Mouse (Mus musculus) adrenal gland, postnatal 25 days (tissue): ENCODE measurements around the gene Nicn1. TPM values are rescaled to one million over a fixed set of nuclear protein-coding genes. Genes with fewer than 3 reads are reported as not detected.

Source experiments
- DNase-seq: peaks from one replicate; pipeline ENCODE4 v3.0.0; 2021; ENCODE audit warnings: mixed read lengths
- total RNA-seq: library from RNA; stranded (reverse); gene quantifications from 2 replicates; pipeline ENCODE4 v1.2.3, GENCODE M21; 2021

Nicn1 gene
- total RNA-seq, 1 experiment from 2014 or later: 22.3 TPM

DNA sequence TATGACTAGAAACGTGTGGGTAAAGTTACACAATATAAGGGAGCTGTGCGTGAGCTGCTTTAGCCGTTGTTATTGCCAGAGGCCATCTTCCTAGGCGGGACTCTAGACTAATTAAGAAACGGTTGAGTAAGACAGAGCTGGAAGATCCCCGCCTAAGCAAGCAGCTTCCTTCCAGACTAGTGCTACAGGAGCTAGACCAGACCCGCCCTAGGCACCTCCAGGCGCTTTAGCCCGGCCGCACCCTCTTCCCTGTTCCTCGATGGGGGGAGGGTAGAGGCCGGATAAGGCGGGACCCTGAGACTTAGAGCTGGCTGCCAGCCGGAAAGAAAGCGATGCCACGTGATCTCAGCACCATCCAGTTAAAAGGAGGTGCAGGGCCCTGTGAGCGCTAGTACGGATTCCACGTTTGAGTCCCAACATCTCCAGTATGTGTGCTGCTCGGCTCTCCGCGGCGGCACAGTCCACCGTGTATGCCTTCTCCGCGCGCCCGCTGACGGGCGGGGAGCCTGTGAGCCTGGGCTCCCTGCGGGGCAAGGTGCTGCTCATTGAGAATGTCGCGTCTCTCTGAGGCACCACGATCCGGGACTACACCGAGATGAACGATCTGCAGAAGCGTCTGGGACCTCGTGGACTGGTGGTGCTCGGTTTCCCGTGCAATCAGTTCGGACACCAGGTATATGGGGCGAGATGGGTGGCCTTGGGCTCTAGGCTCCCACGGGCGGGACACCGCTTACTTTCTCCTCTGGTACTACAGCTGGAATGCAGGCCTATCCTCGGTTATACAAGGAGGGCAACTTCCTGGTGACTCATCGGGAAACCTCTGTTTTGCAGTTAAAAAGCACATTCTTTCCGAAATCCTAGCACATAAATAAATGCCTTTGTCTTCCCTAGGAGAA lies 48.9 kb downstream of the Nicn1 start, which contains the start of gene Gpx1:
TSS of gene Gpx1 (plus strand) at position 18 of the 896 bp plus-strand sequence.
- peak; percentile 89 for DNase-seq

DNA sequence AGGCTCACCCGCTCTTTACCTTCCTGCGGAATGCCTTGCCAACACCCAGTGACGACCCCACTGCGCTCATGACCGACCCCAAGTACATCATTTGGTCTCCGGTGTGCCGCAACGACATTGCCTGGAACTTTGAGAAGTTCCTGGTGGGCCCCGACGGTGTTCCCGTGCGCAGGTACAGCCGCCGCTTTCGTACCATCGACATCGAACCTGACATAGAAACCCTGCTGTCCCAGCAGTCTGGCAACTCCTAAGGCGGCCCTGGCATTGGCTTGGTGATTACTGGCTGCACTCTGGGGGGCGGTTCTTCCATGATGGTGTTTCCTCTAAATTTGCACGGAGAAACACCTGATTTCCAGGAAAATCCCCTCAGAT lies 49.6 kb downstream of the Nicn1 start:
- DNase-seq: peak; percentile 33

DNA sequence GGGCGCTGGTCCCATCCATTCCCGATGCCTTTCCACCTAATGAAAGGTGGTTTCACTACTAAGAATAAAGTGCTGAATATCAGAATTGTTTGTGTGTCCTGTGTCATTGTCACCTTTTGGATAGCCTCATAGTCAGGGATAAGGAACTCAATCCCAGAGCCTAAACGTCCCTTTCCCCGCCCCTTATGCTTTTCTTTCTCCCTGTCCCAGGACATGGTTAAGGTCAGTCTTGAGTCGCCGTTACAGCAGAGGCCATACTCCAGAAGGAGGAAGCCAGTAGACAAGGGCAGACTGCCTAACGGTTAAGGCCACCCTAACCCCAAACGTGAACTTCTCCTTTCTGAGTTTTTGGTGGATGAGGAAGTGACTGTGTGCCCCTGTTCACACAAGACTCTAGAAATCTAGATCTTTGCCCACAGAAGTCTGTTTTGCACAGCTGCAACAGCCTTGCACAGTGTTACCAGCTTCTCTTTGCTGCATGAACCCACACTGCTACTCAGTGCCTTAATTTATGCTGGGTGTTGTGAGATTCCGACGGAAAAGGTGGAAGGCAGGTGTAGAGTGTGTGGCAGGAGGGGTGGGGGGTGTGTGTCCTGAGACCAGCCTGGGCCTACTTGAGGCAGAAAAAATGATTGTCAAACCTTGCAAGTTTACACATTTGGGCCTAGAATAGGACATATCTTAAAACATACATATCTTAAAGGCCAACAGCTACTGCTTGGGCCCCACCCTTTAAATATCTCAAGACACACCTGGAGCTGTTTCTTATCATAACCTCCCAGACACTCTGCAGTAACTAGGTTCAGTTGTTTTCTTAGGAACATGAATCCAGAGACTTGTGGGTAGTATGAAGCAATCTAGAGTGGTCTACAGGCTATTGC lies 50.3 kb downstream of the Nicn1 start:
- DNase-seq: peak; percentile 15

DNA sequence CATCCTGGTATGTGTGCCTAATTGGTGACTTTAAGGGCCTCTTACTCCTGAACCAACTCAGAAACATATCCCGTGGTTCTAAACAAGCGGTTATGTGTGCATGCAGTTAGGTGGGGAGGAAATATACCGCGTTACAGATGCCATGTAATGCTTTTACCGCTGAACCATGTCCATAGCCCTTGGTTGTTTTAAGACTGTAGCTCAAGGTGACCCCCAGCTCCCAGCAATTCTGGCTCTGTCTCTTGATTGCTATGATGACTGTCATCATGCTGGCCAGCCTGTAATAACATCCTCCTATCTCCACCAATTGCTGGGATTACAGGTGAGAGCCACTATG lies 50.9 kb downstream of the Nicn1 start:
- DNase-seq: no peak

DNA sequence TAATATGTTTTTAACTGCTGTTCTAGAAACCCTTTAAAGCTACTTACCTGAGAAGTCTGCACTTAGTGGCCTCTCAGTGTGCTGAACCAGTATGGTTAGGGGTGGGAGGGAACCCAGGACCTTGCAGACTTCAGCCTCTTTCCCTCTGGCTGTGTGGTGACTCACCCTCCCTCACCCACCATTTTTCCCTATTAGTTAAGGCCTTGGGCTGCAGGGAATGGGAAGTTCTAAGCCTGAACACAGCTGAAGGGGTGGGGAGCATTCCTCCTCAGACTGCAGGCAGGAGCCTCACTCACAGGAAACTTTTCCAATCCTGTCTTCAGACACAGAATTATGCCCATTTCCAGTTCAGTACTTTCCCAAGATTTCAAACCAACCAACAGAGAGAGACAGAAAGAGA lies 51.6 kb downstream of the Nicn1 start:
- peak; percentile 11 for DNase-seq

DNA sequence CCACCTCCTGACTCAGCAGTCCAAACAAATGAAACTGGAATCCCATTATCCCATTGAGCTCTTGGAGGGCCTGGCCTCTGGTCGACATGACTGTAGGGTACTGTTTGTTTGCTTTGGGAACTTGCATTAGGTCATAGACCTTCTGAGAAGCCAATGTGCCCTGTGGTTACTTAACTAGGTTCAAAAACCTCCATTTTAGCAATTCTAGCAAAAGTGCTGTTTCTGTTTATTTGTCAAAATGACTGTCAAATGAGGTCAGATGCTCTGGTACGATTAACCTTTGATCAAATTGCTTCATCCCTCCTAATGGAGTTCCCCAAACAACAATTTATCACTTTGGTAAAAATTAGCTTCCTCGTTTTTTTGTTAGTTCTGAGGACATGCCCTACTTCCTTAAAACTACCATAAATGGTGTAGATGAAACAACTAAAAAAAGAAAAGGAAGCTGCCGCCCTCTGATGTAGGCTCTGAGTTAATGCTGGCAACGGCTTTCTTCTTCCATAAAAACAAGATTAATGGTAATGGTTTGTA lies 52.1 kb downstream of the Nicn1 start:
- DNase-seq: no peak

DNA sequence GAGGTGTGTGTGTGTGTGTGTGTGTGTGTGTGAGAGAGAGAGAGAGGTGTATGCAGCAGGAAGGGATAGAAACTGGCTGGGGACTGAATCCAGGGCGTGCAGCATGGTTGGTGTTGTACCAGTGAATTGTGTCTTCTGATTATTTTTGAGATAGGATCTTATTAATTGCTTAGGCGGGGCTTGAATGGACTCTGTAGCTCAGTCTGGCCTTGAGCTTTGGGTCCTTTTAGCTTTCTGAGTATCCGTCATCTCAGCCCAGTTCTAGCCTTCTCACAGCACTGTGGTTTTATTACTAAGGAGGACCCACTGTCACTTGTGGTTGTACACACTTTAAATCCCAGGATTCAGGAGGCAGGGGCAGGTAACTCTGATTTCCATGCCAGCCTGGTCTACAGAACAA lies 53.1 kb downstream of the Nicn1 start:
- no peak for DNase-seq

DNA sequence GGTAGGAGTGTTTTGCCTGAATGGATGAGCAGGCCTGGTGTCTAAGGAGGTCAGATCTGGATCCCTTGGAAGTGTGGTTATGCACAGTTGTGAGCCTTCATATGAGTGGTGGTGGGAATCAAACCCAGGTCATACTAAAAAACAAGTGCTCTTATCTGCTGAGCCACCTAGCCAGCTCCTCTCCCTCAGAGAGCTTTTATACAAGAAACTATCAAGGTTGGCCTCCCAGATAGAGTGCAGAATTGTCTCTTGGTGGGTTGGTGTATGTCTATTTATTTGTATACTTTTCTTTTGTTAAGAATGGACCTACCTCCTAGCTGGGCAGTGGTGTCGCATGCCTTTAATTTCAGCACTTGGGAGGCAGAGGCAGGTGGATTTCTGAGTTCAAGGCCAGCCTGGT lies 53.6 kb downstream of the Nicn1 start:
- no peak for DNase-seq

DNA sequence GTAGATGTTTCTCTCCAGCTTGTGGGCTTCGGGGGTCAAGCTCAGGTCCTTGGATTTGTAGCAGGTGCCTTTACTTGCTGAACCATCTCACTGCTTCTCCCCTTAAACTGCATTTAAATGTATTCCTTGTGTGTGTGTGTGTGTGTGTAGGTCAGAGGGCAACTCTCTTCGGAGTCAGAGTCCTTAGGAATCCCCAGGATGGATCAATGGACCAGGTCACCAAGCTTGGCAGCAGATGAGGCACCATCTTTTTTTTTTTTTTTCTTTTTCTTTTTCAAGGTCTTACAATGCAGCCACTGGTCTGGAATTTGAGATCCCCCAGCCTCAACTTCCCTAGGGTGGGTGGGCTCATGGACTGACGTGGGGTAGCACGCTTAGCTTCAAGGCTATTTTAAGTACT lies 54.2 kb downstream of the Nicn1 start:
- no peak for DNase-seq

Other genes with a start within 250 kb of the Nicn1 start
- gene Gmppb, start 241.2 kb upstream of the Nicn1 start, total RNA-seq: 18.1 and 22.1 TPM in 2 replicates
- gene Amigo3, start 237.3 kb upstream of the Nicn1 start, total RNA-seq: 3.5 and 9.6 TPM in 2 replicates
- 0.39 and 2.7 TPM in 2 replicates for gene Mst1, start 210.0 kb upstream of the Nicn1 start, total RNA-seq
- 85.0 and 87.0 TPM in 2 replicates for gene Rnf123, start 207.1 kb upstream of the Nicn1 start, total RNA-seq
- gene Apeh, start 195.8 kb upstream of the Nicn1 start, total RNA-seq: 100 and 123 TPM in 2 replicates
- gene Bsn, start 100.0 kb upstream of the Nicn1 start, total RNA-seq: 9.1 and 10.0 TPM in 2 replicates
- 127 and 146 TPM in 2 replicates for gene Dag1, start 26.5 kb upstream of the Nicn1 start, total RNA-seq
- 5.2 and 7.0 TPM in 2 replicates for gene Amt, start 6.4 kb downstream of the Nicn1 start, total RNA-seq
- 358 and 378 TPM in 2 replicates for gene Rhoa, start 15.7 kb downstream of the Nicn1 start, total RNA-seq
- gene Tcta, start 15.7 kb downstream of the Nicn1 start, total RNA-seq: 38.9 and 49.8 TPM in 2 replicates
- gene Gpx1, start 48.5 kb downstream of the Nicn1 start, total RNA-seq: 711 and 722 TPM in 2 replicates
- 113 and 114 TPM in 2 replicates for gene Usp4, start 57.4 kb downstream of the Nicn1 start, total RNA-seq
- gene 1700102P08Rik, start 102.4 kb downstream of the Nicn1 start, total RNA-seq: 1.5 and 1.7 TPM in 2 replicates
- not detected in 2 replicates for gene Ccdc36, start 138.1 kb downstream of the Nicn1 start, total RNA-seq
- gene BC048562, start 146.1 kb downstream of the Nicn1 start, total RNA-seq: not detected in 2 replicates
- gene Ccdc71, start 170.1 kb downstream of the Nicn1 start, total RNA-seq: 36.9 and 51.4 TPM in 2 replicates
- 33.2 and 38.8 TPM in 2 replicates for gene Klhdc8b, start 171.2 kb downstream of the Nicn1 start, total RNA-seq
- gene Lamb2, start 189.3 kb downstream of the Nicn1 start, total RNA-seq: 114 and 134 TPM in 2 replicates
- 292 and 314 TPM in 2 replicates for gene Usp19, start 200.2 kb downstream of the Nicn1 start, total RNA-seq
- 221 and 259 TPM in 2 replicates for gene Qars, start 217.3 kb downstream of the Nicn1 start, total RNA-seq
- 126 and 144 TPM in 2 replicates for gene Qrich1, start 226.4 kb downstream of the Nicn1 start, total RNA-seq